23 mouse cellular contexts compared by ENCODE assay signal in the genomic region with DNA sequence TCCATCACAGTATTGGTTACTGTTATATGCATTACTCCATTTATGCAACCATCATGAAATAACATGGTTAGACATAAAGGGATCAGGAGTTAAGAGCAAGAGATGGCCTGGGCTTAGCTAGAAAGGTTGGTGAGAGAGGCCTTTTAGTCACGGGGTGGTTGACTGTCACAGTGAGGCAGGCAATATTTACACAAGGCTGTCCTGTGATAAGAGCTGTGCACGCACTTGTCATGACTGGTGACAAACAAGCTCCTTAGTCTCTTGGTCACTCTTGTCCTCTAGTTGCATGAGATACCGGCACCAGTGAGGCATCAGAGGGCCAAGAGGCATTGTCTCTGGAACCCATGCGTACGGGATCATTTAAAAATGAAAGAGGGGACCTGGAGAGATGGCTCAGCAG. TPM values are rescaled to one million over a fixed set of nuclear protein-coding genes. Genes with fewer than 3 reads are reported as not detected.
"Had no signal": no experiment of that assay in that cellular context is flagged by ENCODE, and none has a peak within 500 bp of the region (broad histone marks: within the 10 kb centered on the region; RNA-seq: fewer than 3 reads in every experiment).

No protein-coding gene starts in this region.

- H3K27me3 ChIP-seq: hindbrain, embryonic 15.5 days; limb, embryonic 15.5 days; liver, embryonic 13.5 days had no signal

- ATAC-seq: forebrain, postnatal 0 days; hindbrain, postnatal 0 days had no signal

- H3K4me1 ChIP-seq: heart, embryonic 10.5 days; heart, embryonic 12.5 days; hindbrain, embryonic 10.5 days; hindbrain, embryonic 13.5 days; hindbrain, embryonic 15.5 days; limb, embryonic 13.5 days; limb, embryonic 15.5 days; liver, embryonic 13.5 days had no signal

- DNase-seq: forebrain, postnatal 0 days; gastrocnemius, postnatal 25 days; heart, adult 18-20 months; heart, postnatal 10 days; heart, postnatal 4 days; kidney, adult 18-20 months; kidney, adult 8-10 months; kidney, postnatal 10 days; kidney, postnatal 25 days; kidney, postnatal 4 days; left cerebral cortex, postnatal 4 days; liver, embryonic 13.5 days had no signal

- H3K9me3 ChIP-seq: heart, embryonic 10.5 days; heart, embryonic 12.5 days; hindbrain, embryonic 10.5 days; hindbrain, embryonic 13.5 days; hindbrain, embryonic 15.5 days; limb, embryonic 13.5 days; limb, embryonic 15.5 days; liver, embryonic 13.5 days had no signal

- H3K9ac ChIP-seq: forebrain, postnatal 0 days; heart, embryonic 12.5 days; hindbrain, embryonic 13.5 days; hindbrain, embryonic 15.5 days; limb, embryonic 13.5 days; limb, embryonic 15.5 days; liver, embryonic 13.5 days had no signal

- H3K4me2 ChIP-seq: heart, embryonic 12.5 days; hindbrain, embryonic 13.5 days; hindbrain, embryonic 15.5 days; limb, embryonic 13.5 days; limb, embryonic 15.5 days; liver, embryonic 13.5 days had no signal

- H3K4me3 ChIP-seq: heart, embryonic 10.5 days; heart, embryonic 12.5 days; hindbrain, embryonic 10.5 days; hindbrain, embryonic 13.5 days; hindbrain, embryonic 15.5 days; layer of hippocampus, adult 2 months; left cerebral cortex, adult 2 months; limb, embryonic 13.5 days; limb, embryonic 15.5 days; liver, embryonic 13.5 days had no signal

- H3K27ac ChIP-seq: heart, embryonic 10.5 days; hindbrain, embryonic 10.5 days; hindbrain, embryonic 13.5 days; hindbrain, embryonic 15.5 days; hindbrain, postnatal 0 days; layer of hippocampus, adult 2 months; left cerebral cortex, adult 2 months; limb, embryonic 13.5 days; limb, embryonic 15.5 days; liver, embryonic 13.5 days had no signal

- H3K36me3 ChIP-seq: heart, embryonic 10.5 days; heart, embryonic 12.5 days; hindbrain, embryonic 10.5 days; hindbrain, embryonic 13.5 days; hindbrain, embryonic 15.5 days; limb, embryonic 13.5 days; limb, embryonic 15.5 days; liver, embryonic 13.5 days had no signal

RNA-seq across cellular contexts. Expression of a gene that starts 11.2 kb away (rescaled TPM):
- polyA plus RNA-seq: heart, embryonic 10.5 days; limb, embryonic 11.5 days had no signal
